8 mouse cellular contexts compared by ENCODE assay signal in genomic region chr6:6914849-6915525, GRCm38 (mm10). TPM values are rescaled to one million over a fixed set of nuclear protein-coding genes. Genes with fewer than 3 reads are reported as not detected.
DNase-seq lines count a peak whose midpoint lies in the region; ATAC-seq lines count a peak whose summit lies in the region.

No protein-coding gene starts in this region.

- ATAC-seq in intestine, embryonic 14.5 days (replicated peaks; ENCODE audit: low FRiP score, low TSS enrichment, low read depth) = 0 out of 2 replicates have a peak, but pooled peaks have one; percentile 60
- ATAC-seq in intestine, embryonic 15.5 days = no peak
- ATAC-seq in embryonic facial prominence, embryonic 11.5 days (replicated peaks; ENCODE audit: insufficient number of reproducible peaks, low FRiP score, low TSS enrichment, low read depth) = no peak; the same call in 1 of the 2 replicates
- ATAC-seq in hindbrain, embryonic 11.5 days (ENCODE audit: low FRiP score) = peak; percentile 67; the same call in 1 of the 2 replicates
- peak; percentile 61; the same call in 1 of the 2 replicates for ATAC-seq in stomach, embryonic 14.5 days (ENCODE audit: insufficient number of reproducible peaks, insufficient read depth, low FRiP score, low read depth)

- H3K27me3 ChIP-seq in intestine, embryonic 14.5 days (replicated peaks; ENCODE audit: control insufficient read depth, insufficient read depth, low read length) = no peaks in the 10 kb centered on the region
- no peaks in the 10 kb centered on the region for H3K27me3 ChIP-seq in intestine, embryonic 15.5 days (replicated peaks)
- no peaks in the 10 kb centered on the region for H3K27me3 ChIP-seq in embryonic facial prominence, embryonic 11.5 days (ENCODE audit: control insufficient read depth, insufficient read depth, low read length)
- no peaks in the 10 kb centered on the region for H3K27me3 ChIP-seq in hindbrain, embryonic 11.5 days (ENCODE audit: control insufficient read depth, insufficient read depth, low read length)
- H3K27me3 ChIP-seq in stomach, embryonic 14.5 days (ENCODE audit: control insufficient read depth, insufficient read depth, low read length) = no peaks in the 10 kb centered on the region

- no peaks in the 10 kb centered on the region for H3K36me3 ChIP-seq in intestine, embryonic 14.5 days (ENCODE audit: control insufficient read depth, insufficient read depth, low read length)
- H3K36me3 ChIP-seq in intestine, embryonic 15.5 days = no peaks in the 10 kb centered on the region
- no peaks in the 10 kb centered on the region for H3K36me3 ChIP-seq in embryonic facial prominence, embryonic 11.5 days (replicated peaks; ENCODE audit: control insufficient read depth, insufficient read depth, low read depth, low read length)
- no peaks in the 10 kb centered on the region for H3K36me3 ChIP-seq in hindbrain, embryonic 11.5 days (ENCODE audit: control insufficient read depth, insufficient read depth, low read length)
- H3K36me3 ChIP-seq in stomach, embryonic 14.5 days (ENCODE audit: control insufficient read depth, insufficient read depth, low read length) = no peaks in the 10 kb centered on the region

- H3K4me3 ChIP-seq in intestine, embryonic 14.5 days (ENCODE audit: low read depth, low read length) = no peak overlapping the region
- H3K4me3 ChIP-seq in intestine, embryonic 15.5 days (replicated peaks) = no peak overlapping the region
- H3K4me3 ChIP-seq in embryonic facial prominence, embryonic 11.5 days (ENCODE audit: low read depth, low read length) = no peak overlapping the region
- no peak overlapping the region for H3K4me3 ChIP-seq in hindbrain, embryonic 11.5 days (ENCODE audit: low read depth, low read length)
- H3K4me3 ChIP-seq in stomach, embryonic 14.5 days (ENCODE audit: low read depth, low read length) = no peak overlapping the region

- no peak overlapping the region for H3K27ac ChIP-seq in intestine, embryonic 14.5 days (ENCODE audit: low read depth)
- no peak overlapping the region for H3K27ac ChIP-seq in intestine, embryonic 15.5 days
- H3K27ac ChIP-seq in embryonic facial prominence, embryonic 11.5 days (replicated peaks; ENCODE audit: low read depth, low read length) = no peak overlapping the region
- H3K27ac ChIP-seq in hindbrain, embryonic 11.5 days (ENCODE audit: low read depth, low read length) = no peak overlapping the region
- no peak overlapping the region for H3K27ac ChIP-seq in stomach, embryonic 14.5 days (ENCODE audit: low read length)

- no peaks in the 10 kb centered on the region for H3K4me1 ChIP-seq in intestine, embryonic 14.5 days (replicated peaks; ENCODE audit: control insufficient read depth, insufficient read depth, low read length)
- H3K4me1 ChIP-seq in intestine, embryonic 15.5 days (replicated peaks) = no peaks in the 10 kb centered on the region
- no peaks in the 10 kb centered on the region for H3K4me1 ChIP-seq in embryonic facial prominence, embryonic 11.5 days (ENCODE audit: control insufficient read depth, insufficient read depth, low read length)
- no peaks in the 10 kb centered on the region for H3K4me1 ChIP-seq in hindbrain, embryonic 11.5 days (replicated peaks; ENCODE audit: control insufficient read depth, insufficient read depth, low read length)
- H3K4me1 ChIP-seq in stomach, embryonic 14.5 days (ENCODE audit: control insufficient read depth, insufficient read depth, low read length) = no peaks in the 10 kb centered on the region

- no peak overlapping the region for H3K9ac ChIP-seq in intestine, embryonic 14.5 days (ENCODE audit: low read length)
- H3K9ac ChIP-seq in intestine, embryonic 15.5 days = no peak overlapping the region
- H3K9ac ChIP-seq in embryonic facial prominence, embryonic 11.5 days (replicated peaks; ENCODE audit: low read length) = no peak overlapping the region
- no peak overlapping the region for H3K9ac ChIP-seq in hindbrain, embryonic 11.5 days (ENCODE audit: low read depth, low read length)
- H3K9ac ChIP-seq in stomach, embryonic 14.5 days (replicated peaks; ENCODE audit: low read depth, low read length) = no peak overlapping the region

- no peaks in the 10 kb centered on the region for H3K9me3 ChIP-seq in intestine, embryonic 14.5 days (ENCODE audit: control insufficient read depth, low read length)
- H3K9me3 ChIP-seq in intestine, embryonic 15.5 days = no peaks in the 10 kb centered on the region
- H3K9me3 ChIP-seq in embryonic facial prominence, embryonic 11.5 days (replicated peaks; ENCODE audit: control insufficient read depth, low read length) = no peaks in the 10 kb centered on the region
- no peaks in the 10 kb centered on the region for H3K9me3 ChIP-seq in hindbrain, embryonic 11.5 days (ENCODE audit: control insufficient read depth, low read length)
- no peaks in the 10 kb centered on the region for H3K9me3 ChIP-seq in stomach, embryonic 14.5 days (ENCODE audit: control insufficient read depth, low read depth, low read length)

- H3K4me2 ChIP-seq in intestine, embryonic 14.5 days (ENCODE audit: low read length) = no peak overlapping the region
- H3K4me2 ChIP-seq in intestine, embryonic 15.5 days (replicated peaks) = no peak overlapping the region
- no peak overlapping the region for H3K4me2 ChIP-seq in embryonic facial prominence, embryonic 11.5 days (ENCODE audit: low read depth, low read length)
- H3K4me2 ChIP-seq in hindbrain, embryonic 11.5 days (replicated peaks; ENCODE audit: low read depth, low read length) = no peak overlapping the region
- no peak overlapping the region for H3K4me2 ChIP-seq in stomach, embryonic 14.5 days (replicated peaks; ENCODE audit: low read depth, low read length)

- WGBS in intestine, embryonic 14.5 days = 42% methylated on average over 5 of the region's 5 CpGs
- 39% methylated on average over 5 of the region's 5 CpGs for WGBS in intestine, embryonic 15.5 days
- 32% methylated on average over 5 of the region's 5 CpGs for WGBS in embryonic facial prominence, embryonic 11.5 days
- whole genome bisulfite sequencing in hindbrain, embryonic 11.5 days = 40% methylated on average over 5 of the region's 5 CpGs
- 35% methylated on average over 5 of the region's 5 CpGs for WGBS in stomach, embryonic 14.5 days

- DNase-seq in intestine, embryonic 14.5 days (ENCODE audit: low spot score) = peak; percentile 62
- DNase-seq in adrenal gland, postnatal 14 days = peak; percentile 59
- DNase-seq in embryonic facial prominence, embryonic 11.5 days (ENCODE audit: low spot score) = peak; percentile 79
- peak; percentile 64 for DNase-seq in hindbrain, embryonic 11.5 days (ENCODE audit: low spot score)
- DNase-seq in layer of hippocampus, postnatal 14 days (ENCODE audit: low spot score in 2 of 2) = peak; percentile 10 to 34
- peak; percentile 71 for DNase-seq in mesoderm, embryonic 11.5 days (ENCODE audit: low read depth, low spot score)

RNA-seq across cellular contexts. Expression of gene Dlx5, which starts 33.1 kb away (rescaled TPM):
- 2.4 and 2.8 TPM in 2 replicates for polyA plus RNA-seq in intestine, embryonic 14.5 days (2014; fragmentation: Nextera tagmentation; extraction: Ambion mirVana)
- 1.5 and 2.1 TPM in 2 replicates for polyA plus RNA-seq in intestine, embryonic 15.5 days (2015; fragmentation: Nextera tagmentation; extraction: Ambion mirVana)
- 0.26 and 0.96 TPM in 2 replicates for total RNA-seq in adrenal gland, postnatal 14 days (2021)
- 54.5 and 63.8 TPM in 2 replicates for polyA plus RNA-seq in embryonic facial prominence, embryonic 11.5 days (2014; fragmentation: Nextera tagmentation; extraction: Ambion mirVana)
- 2.3 and 6.2 TPM in 2 replicates for polyA plus RNA-seq in hindbrain, embryonic 11.5 days (2014; fragmentation: Nextera tagmentation; extraction: Ambion mirVana)
- 1 to 10 TPM; 4.7 to 6.1 TPM for total RNA-seq in layer of hippocampus, postnatal 14 days (2021)
- 6.6 and 6.7 TPM in 2 replicates for polyA plus RNA-seq in stomach, embryonic 14.5 days (2014; fragmentation: Nextera tagmentation; extraction: Ambion mirVana)

RNA-seq across cellular contexts. Expression of gene Sdhaf3, which starts 40.8 kb away (rescaled TPM):
- polyA plus RNA-seq in intestine, embryonic 14.5 days (2014; fragmentation: Nextera tagmentation; extraction: Ambion mirVana) = 6.2 and 6.5 TPM in 2 replicates
- polyA plus RNA-seq in intestine, embryonic 15.5 days (2015; fragmentation: Nextera tagmentation; extraction: Ambion mirVana) = 5.8 and 6.1 TPM in 2 replicates
- total RNA-seq in adrenal gland, postnatal 14 days (2021) = 5.8 and 5.9 TPM in 2 replicates
- 7.9 and 9.0 TPM in 2 replicates for polyA plus RNA-seq in embryonic facial prominence, embryonic 11.5 days (2014; fragmentation: Nextera tagmentation; extraction: Ambion mirVana)
- 7.9 and 9.0 TPM in 2 replicates for polyA plus RNA-seq in hindbrain, embryonic 11.5 days (2014; fragmentation: Nextera tagmentation; extraction: Ambion mirVana)
- total RNA-seq in layer of hippocampus, postnatal 14 days (2021) = 1 to 10 TPM; 4.4 to 4.7 TPM
- polyA plus RNA-seq in stomach, embryonic 14.5 days (2014; fragmentation: Nextera tagmentation; extraction: Ambion mirVana) = 6.6 and 7.5 TPM in 2 replicates

RNA-seq across cellular contexts. Expression of gene Dlx6, which starts 51.9 kb away (rescaled TPM):
- not detected in 2 replicates for polyA plus RNA-seq in intestine, embryonic 14.5 days (2014; fragmentation: Nextera tagmentation; extraction: Ambion mirVana)
- 0.16 TPM in 1 of 2 replicates, not detected in the other for polyA plus RNA-seq in intestine, embryonic 15.5 days (2015; fragmentation: Nextera tagmentation; extraction: Ambion mirVana)
- not detected in 2 replicates for total RNA-seq in adrenal gland, postnatal 14 days (2021)
- 3.2 and 5.1 TPM in 2 replicates for polyA plus RNA-seq in embryonic facial prominence, embryonic 11.5 days (2014; fragmentation: Nextera tagmentation; extraction: Ambion mirVana)
- polyA plus RNA-seq in hindbrain, embryonic 11.5 days (2014; fragmentation: Nextera tagmentation; extraction: Ambion mirVana) = 0.29 and 0.65 TPM in 2 replicates
- total RNA-seq in layer of hippocampus, postnatal 14 days (2021) = 10 to 100 TPM in 1 of 2 experiments, 1 to 10 TPM in 1; 8.3 to 10.1 TPM
- polyA plus RNA-seq in stomach, embryonic 14.5 days (2014; fragmentation: Nextera tagmentation; extraction: Ambion mirVana) = 0.15 and 0.42 TPM in 2 replicates

Comparison
In these comparisons a context has a peak if more than half of its experiments do, and no peak if none do; other contexts are left out.
1. ATAC-seq: peak in intestine, embryonic 14.5 days (single experiment), hindbrain, embryonic 11.5 days (single experiment) and stomach, embryonic 14.5 days (single experiment); none in intestine, embryonic 15.5 days (single experiment) and embryonic facial prominence, embryonic 11.5 days (single experiment).
2. DNase-seq: peak in every context shown above with its lines; median percentile 79 in embryonic facial prominence, embryonic 11.5 days; 71 in mesoderm, embryonic 11.5 days; 64 in hindbrain, embryonic 11.5 days; 62 in intestine, embryonic 14.5 days; 59 in adrenal gland, postnatal 14 days; 22 in layer of hippocampus, postnatal 14 days.